Mouse (Mus musculus): ENCODE results near the gene Foxa3.

The Foxa3 gene

GRCm38 (mm10) chr7:19000421-19000820, 22.9 kb downstream of the Foxa3 start:
- peak in 1 of 2 experiments; percentile 1 for DNase-seq (ENCODE audit: low spot score in 2 of 2)

GRCm38 (mm10) chr7:18998835-18999234, 24.5 kb downstream of the Foxa3 start:
- no peak for DNase-seq (ENCODE audit: low spot score in 2 of 2)

GRCm38 (mm10) chr7:18993036-18993435, 30.3 kb downstream of the Foxa3 start:
- no peak for DNase-seq (ENCODE audit: low spot score in 2 of 2)

GRCm38 (mm10) chr7:18992294-18992675, 31.1 kb downstream of the Foxa3 start:
- no peak for DNase-seq (ENCODE audit: low spot score in 2 of 2)

- no peak for DNase-seq (ENCODE audit: low spot score in 2 of 2)
Observed at GRCm38 (mm10) chr7:18991660-18992293, 31.6 kb downstream of the Foxa3 start.

GRCm38 (mm10) chr7:18990601-18991295, 32.6 kb downstream of the Foxa3 start, which contains the start of gene Mypop:
Gene Mypop (plus strand): TSS chr7:18991245.
- peak; percentile 98 to 99 for DNase-seq (ENCODE audit: low spot score in 2 of 2)

GRCm38 (mm10) chr7:18989995-18990394, 33.3 kb downstream of the Foxa3 start:
- peak in 1 of 2 experiments; percentile 51 for DNase-seq (ENCODE audit: low spot score in 2 of 2)

GRCm38 (mm10) chr7:18988780-18989179, 34.6 kb downstream of the Foxa3 start:
- no peak for DNase-seq (ENCODE audit: low spot score in 2 of 2)

- DNase-seq (ENCODE audit: low spot score in 2 of 2), result no peak
Observed at GRCm38 (mm10) chr7:18987747-18988146, 35.6 kb downstream of the Foxa3 start.

GRCm38 (mm10) chr7:18987100-18987499, 36.2 kb downstream of the Foxa3 start, which contains the start of gene Nanos2:
Gene Nanos2 (plus strand): TSS chr7:18987400.
- DNase-seq (ENCODE audit: low spot score in 2 of 2), result no peak

- DNase-seq (ENCODE audit: low spot score in 2 of 2), result no peak
Observed at GRCm38 (mm10) chr7:18986503-18986902, 36.8 kb downstream of the Foxa3 start.

- no peak for DNase-seq (ENCODE audit: low spot score in 2 of 2)
Observed at GRCm38 (mm10) chr7:18978381-18978780, 45.0 kb downstream of the Foxa3 start.

GRCm38 (mm10) chr7:18970956-18971355, 52.4 kb downstream of the Foxa3 start:
- DNase-seq (ENCODE audit: low spot score in 2 of 2), result no peak

GRCm38 (mm10) chr7:18967603-18968002, 55.7 kb downstream of the Foxa3 start:
- DNase-seq (ENCODE audit: low spot score in 2 of 2), result no peak

- DNase-seq (ENCODE audit: low spot score in 2 of 2), result no peak
Observed at GRCm38 (mm10) chr7:18965312-18965711, 58.0 kb downstream of the Foxa3 start.

- DNase-seq (ENCODE audit: low spot score in 2 of 2), result no peak
Observed at GRCm38 (mm10) chr7:18963294-18963843, 60.0 kb downstream of the Foxa3 start.
